Mouse (Mus musculus) left cerebral cortex, adult 8-10 months (tissue): Measurements from ENCODE around the gene Prkn. TPM values are rescaled to one million over a fixed set of nuclear protein-coding genes. Genes with fewer than 3 reads are reported as not detected.

Experiments
- DNase-seq, 2 experiments: peaks; one replicate each; pipeline ENCODE4 v3.0.0; 2022; ENCODE audit warnings: low spot score in 2 of 2
- total RNA-seq, 4 experiments: library from RNA; stranded (reverse); gene quantifications; 2 replicates each; pipeline ENCODE4 v1.2.4; 2022

Prkn gene
- total RNA-seq, 4 experiments from 2014 or later: 17.6 to 23.7 (median 21.6) TPM

DNA sequence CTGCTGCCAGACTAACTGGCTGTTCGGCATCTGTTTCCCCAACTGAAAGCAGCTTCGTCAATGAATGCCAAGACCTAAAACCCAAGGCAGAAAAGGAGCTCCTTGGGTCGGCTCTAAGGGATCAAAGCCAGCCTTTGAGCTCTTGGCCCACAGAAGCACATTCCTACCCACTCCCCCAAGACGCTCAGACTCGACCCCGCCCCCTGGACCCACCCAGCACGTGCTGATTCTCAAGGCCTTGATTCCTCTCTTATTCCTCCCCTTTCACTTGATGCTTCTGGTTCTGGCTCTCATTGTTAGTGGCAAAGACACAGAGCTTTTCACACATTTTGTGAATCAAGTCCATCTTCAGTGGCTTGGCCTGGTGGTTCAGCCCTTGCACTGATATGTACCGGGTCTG is 979.3 kb downstream of the Prkn start:
- no peak for DNase-seq

DNA sequence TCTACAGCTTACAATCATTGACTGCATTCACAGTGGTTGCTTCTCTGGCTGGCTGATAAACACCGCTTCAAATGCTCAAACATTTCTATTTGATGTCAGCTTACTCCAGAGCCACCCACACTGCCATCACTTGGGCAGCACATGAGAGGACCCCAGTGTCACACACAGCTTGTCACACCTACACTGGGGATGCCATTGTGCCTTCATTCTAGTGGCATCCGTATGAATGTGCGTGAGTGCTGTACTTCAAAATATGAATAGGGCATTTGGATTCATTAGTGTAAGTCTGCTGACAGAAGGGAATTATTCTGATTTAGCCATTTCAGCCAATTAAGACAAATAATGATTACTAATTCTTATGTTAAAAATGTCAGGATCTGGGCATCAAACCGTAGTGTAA is 980.6 kb downstream of the Prkn start:
- DNase-seq: no peak

DNA sequence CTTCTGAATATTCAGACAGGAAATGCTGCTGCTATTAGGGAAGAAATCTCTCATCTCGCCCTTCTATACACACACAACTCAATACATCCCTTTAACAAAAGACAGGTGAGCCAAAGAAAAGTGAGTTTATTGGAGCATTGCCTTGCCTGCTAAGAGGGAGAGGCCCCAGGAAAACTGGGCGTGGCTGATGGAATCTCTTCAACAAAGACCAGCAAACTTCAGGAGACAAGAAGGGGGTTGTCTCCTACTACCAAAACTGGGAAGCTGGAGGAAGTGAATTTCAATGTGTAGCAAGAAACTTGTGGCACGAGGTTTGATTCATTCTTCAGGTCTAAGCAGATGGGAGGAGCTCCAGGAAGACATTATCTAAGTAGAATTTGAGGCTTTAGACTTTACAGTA is 989.3 kb downstream of the Prkn start:
- no peak for DNase-seq

DNA sequence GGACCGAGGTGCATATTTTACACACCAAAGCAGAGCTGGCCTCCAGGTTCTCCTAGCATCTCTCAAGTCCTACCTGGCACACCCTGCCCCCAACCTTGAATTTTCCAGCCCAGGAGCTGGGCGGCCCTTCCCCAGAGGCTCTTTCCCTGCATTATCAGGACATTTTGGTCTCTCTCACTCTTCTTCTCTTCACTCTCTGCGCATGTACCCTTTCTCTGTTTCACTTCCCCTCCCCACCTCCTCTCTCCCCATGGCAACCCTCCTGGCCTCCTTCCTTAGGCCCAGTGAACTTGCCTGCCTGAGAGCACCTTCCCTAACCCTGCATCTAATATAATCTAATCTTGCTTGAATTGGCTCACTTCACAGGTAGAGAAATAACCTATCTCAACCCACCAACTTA is 996.9 kb downstream of the Prkn start:
- DNase-seq: no peak

DNA sequence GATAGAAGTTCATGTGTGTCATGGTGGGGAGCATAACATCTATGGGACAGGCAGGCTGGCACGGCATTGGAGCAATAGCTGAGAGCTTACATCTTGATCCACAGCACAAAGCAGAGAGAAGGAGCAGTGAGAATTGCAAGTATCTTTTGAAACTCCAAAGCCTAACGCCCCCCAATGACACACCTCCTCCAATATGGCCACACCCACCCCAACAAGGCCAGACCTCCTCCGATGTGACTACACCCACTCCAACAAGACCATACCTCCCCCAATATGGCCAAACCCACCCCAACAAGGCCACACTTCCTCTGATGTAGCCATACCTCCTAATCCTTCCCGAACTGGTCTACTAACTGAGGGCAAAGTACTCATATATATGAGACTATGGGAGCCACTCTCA is 1004.3 kb downstream of the Prkn start:
- no peak for DNase-seq

DNA sequence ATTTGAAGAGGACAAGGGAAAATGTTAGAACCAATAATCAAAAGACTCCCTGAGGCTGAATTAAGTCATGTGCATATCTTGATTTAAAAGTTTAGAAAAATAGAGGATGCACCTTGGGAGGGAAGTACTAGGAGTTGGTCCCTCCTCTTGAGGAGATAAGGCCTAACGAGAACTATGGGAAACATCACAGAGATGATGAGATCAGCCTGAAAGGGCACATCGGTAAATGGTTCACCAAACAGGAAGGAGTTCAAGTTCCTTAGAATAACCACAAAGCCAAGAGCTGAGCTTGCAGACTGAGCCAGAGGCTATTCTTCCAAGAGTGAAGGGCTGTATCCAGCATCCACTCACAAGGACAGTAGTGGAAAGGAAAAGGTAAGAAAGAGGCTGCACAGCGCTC is 1004.8 kb downstream of the Prkn start:
- no peak for DNase-seq

DNA sequence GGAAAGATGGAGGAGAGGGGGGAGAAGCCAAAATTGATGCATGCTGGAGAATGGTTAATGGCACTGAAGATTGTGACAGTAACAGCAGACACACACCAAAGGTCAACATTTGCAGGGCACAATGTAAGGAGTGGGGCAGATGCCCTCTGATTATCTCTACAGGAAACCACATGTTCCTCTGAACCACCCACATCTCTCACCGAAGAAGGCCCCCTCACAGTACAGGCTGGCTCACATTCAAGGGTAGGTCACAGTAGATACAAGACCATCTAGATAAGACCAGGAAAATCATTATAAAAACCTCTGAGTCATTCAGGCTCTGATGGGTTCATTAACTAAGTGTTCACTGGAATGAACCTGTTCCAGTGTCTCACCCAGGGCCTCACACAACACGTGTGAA is 1005.3 kb downstream of the Prkn start:
- DNase-seq: no peak

DNA sequence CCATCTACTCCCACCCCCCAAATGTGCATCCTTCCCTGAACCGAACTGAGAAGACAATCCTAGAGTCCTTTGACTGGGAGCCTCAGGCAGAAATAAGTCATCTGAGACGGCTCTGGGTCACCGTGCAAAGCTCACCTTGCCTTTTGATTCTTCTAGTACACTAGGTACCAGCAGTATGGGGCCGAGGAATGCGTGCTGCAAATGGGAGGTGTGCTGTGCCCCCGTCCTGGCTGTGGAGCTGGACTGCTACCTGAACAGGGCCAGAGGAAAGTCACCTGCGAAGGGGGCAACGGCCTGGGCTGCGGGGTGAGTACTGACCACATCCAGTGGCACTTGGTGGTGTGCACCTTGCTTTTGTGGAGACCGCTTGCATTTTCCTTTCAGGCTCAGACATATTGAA is 1014.4 kb downstream of the Prkn start:
- no peak for DNase-seq

DNA sequence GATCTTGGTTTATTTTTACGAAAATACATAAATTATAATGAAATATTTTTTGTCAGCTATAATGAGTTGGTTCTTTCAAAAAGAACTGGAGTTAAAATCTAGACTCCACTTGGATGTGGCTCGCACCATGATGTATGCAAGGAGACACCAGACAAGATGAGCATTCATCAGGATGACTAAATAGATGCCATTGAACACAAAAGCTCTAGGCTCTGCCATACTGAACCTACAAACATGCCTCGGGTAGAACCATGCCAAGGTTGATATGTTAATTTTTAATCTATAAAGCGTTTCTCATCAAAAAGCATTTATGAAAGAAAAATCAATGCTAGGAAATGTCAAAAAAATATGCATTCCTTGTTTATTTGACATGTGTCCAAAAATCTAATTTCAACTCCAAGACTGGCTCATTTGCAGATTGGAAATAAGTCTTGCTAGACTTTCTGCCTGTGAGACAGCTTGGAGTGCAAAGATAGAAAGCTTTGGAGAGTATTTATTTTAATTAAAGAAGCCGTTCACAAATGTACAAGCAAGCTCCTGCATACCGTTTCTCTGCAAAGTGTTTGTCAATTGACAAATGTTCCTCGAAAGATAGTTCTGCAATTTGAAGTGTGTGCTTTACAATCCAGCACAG is 1018.7 kb downstream of the Prkn start:
- DNase-seq: no peak

DNA sequence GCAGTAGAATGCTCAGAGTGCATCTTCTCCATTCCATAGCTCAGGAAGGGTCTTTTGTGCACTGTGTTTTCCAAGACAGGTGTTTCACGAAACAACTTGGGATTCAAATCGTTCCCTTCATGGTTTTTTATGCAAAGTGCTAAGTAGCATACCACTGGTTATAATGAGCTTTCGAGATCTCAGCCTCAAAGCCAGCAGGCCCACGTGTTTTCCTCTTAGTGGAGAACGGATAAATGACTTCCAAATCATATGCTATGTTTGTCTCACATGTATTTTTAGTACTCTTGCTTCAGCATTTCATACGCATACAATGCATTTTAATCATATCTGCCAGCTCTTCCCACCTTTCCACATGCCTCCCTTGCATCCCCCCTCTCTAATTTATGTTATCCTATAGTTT is 1021.0 kb downstream of the Prkn start:
- DNase-seq: peak in 1 of 2 experiments; percentile 42

DNA sequence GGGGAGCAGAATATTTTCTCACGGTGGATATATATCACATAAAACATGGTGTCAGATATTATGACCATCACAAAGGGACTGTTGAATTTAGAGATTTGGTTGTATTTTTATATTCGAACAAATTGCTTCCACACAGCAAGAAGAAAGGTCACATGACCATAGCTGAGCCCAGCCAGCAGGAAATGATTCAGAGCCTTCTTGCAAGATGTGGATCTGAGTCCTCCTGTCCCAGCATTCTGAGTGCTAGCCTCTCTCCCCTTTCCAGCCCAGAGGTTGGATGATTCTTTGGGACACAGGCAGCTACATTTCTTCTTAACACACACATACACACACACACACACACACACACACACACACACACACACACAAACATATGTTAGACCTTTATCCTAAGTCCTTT is 1022.2 kb downstream of the Prkn start:
- no peak for DNase-seq

DNA sequence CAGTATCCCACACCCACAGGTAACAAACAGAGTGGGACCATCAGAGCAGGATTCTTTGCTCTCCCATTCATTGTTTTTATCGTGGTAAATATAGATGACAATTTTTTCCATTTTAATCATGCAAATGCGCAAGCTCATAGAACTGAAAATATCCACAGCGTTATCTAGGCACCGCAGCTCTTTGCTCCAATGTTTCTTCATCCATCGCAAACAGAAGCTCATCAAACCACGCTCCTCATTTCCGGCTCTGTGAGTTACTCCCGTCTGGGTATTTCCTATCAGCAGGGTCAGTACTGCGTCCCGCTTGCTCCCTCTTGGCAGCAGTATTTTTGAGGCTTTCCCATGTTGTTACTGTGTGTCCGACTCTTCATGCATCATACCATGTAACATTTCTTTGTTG is 1022.8 kb downstream of the Prkn start:
- DNase-seq: no peak

DNA sequence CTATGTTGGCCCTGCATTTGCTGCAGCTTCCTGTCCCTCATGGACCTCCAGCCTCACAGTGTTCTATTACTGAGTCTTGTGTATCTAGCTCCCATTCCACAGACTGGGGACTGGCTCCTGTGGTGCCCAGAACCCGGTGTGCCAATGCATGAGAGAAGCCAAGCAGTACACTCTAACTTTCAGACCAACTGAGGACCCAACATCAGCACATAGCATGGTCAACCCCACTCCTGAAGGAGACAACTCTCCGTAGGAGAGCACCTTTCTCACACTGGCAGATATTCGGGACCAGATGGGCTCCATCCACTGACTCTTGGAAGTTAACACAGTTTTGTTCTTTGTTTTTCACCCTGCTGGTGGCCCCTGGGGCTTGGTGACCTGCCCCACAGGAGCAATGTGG is 1026.0 kb downstream of the Prkn start:
- no peak for DNase-seq

DNA sequence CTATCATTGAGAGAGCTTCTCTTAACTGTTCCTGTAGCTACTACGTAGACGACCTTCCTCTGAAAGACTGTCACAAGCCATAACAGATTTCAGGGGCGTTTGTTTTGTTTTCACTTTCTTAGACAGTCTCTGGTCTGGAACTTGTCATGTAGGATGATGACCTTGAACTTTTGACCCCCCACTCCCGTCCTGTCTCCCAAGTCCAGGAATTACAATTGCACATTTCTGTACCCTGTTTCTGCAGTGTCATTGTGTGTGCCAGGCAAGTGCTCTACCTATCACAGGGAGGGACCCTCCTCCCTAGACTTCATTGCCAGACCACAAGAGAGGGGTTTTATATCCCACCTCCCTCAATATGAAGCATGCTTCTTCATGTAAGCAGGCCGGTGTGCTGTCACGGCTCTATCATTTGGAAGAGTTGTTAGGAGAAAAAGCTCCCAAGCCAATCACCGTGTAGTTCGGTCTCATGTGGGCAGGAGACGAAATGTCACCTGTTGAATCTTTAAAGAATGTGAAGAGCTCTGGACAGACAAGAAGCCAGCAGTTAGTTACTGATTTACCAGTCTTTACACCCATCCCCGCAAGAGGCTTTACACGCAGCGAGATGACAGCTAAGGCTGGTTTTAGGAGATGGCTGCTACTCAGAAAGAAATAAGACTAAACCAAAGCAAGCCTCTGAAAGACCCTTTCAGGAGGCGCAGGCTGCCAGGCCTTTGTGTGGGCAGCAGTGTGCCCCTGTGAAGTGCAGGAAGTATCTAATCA is 1027.3 kb downstream of the Prkn start:
- DNase-seq: no peak

DNA sequence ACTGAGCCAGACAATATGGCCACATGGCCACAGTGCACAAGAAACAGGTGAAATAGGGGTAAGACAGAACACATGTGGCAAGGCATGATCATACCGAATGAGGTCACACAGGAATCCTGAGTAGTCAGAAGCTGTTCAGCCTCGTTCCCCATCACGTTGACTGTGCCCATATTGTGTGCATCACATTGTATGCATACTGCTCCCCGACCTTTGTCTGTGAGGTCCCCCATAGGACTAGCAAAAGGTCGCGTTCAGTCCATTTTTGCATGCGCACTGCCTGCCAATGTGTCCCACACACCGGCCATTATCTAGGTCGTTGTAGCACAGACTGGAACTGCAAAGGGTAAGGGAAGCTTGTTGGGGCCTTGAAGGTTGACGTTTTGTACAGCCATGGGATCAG is 1030.4 kb downstream of the Prkn start:
- DNase-seq: no peak

DNA sequence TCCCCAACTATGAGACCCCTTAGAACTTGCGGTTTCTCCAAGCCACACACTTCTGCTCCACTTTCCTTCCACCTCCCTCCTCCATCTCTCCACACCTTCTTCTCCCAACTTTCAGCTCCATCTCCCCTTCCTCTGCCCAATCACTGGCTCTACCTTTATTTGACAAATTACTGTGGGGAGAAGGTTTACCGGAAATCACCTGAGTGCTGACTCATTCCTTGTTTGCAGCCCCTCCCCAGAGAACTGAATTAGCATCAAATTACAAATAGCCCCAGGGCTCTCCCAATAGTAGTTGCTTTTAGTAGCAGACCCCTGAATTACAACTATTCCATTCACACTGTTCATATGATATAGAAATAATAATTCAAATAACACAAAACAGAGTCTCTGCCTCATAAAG is 1036.1 kb downstream of the Prkn start:
- DNase-seq: no peak

DNA sequence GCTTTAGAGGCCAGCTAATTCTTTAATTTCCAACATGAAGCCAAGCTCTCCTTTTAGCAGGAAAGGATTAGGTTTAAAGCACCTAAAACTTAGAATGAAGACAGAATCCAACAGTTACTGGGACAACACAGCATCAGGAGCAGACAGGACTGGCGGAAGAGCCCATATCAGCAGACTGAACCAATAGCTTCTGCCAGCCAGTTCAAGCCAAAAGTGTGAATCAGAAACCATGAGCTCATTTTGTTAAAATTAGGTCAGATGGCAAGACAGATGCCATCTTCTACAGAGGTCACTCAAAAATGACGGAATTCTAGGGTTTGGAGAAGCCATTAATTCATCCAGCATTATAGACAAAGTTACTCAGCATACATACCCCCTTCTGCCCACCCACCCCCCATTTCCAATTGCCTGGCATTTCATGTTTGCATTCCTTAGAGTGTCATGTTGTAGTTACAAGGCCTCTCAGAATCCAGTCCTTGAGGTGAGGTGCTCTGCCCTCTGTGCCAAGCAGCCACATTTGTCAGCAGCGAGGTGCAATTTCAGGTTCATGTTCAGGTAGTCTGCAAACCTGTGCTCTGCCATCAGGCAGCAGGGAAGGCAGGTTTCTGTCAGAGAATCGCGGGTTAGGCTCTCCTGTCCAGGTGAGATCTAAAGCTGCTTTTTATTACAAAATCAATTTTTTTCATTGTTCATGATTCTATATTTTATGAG is 1041.1 kb downstream of the Prkn start:
- no peak for DNase-seq

DNA sequence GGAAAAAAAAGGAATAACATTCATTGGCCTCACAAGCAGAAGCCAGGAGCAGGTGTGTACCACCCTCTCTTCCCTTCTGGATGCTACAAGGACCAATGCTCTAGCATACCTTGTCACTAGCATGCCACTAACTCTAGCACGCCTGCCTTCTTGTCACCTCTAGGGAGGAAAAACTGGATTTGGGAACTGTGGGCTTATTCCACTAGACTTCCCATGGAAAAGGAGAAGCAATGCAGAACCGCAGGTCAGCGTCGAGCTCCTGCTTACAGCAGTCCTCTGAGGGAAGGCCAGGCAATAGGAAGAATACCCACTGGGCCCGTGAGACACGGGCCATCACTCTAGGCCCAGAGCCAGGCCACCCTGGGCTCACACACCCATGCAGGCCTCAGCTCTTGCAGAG is 1045.4 kb downstream of the Prkn start:
- no peak for DNase-seq

DNA sequence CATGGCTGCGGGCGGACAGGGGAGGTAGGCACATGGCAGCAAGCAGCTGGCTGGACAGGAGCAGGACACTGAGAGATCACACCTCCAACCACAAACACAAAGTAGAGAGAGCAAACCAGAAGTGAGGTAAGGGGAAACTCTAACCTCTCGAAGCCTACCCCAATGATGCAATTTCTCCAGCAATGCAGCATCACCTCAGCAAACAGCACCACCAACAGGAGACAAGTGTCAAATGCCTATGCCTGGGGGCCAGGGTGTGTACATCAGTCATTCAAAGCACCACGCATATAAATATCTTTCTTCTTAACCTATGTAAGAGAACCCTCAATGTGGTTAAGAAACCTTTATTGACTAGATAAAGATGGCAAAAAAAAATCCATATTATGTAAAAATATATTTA is 1046.8 kb downstream of the Prkn start:
- no peak for DNase-seq

DNA sequence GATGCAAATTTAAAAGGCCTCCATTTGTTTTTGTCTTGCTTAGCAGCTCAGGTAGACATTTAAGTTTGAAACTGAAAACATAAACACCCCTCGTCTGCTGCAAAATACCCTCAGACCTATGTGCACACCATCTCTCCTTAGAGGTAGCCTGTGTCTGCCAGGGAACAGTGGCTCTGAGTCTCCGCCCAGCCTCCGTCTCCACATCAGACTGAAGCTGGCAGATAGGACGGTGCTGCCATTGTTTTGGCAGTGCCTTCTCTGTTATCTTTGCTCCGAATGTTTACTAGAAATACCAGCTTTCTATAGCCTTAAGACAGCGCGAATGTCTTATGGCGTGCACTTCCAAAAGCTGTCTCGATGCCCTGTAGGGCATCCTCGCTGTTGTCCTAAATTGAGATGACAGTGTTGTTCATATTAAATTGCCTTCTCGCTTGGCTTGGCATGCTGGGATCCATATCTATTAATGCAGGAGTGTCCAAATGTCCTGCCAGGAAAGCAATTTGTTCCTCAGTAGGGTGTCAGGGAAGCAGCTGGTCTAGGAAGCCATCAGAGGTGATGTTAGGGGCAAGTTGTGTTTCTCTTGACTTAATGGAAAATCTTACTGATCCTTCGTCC is 1047.5 kb downstream of the Prkn start:
- DNase-seq: no peak

DNA sequence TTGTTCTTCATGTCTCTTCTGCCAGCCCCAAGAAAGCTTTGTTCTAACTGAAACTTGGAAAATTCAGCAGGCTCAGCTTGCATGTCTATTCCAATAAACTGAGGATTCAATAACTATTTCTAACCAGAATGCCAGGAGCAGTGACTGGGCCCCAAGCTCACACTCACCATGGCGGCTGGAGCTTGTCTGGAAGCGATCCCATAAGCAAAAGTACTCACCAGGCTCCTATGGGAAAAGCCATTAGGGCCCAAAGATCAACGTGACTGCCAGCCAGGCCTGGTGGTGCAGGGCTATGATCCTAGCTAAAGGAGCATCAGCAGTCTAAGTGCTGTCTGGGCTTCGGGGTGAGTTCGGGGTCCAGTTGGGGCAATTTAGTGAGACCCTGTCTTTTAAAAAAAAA is 1048.6 kb downstream of the Prkn start:
- no peak for DNase-seq

DNA sequence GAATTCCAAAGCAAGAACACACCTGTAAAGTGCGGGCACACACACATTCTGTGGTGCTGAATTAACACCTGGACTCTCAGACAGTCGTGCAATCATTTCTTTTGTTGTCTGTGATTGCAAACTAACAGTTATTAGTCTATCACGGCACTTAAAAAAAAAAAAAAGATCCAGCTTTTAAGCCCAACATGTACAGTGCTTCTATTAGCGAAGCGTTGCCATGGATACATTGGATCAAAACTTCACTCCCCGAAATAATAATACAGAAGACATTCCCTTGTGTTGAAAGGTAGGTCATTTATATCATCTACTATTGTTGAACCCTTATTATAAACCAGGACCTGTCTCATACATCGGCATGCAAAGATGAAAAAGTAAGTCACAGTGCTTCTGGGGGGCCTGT is 1060.1 kb downstream of the Prkn start:
- no peak for DNase-seq
